21 mouse cellular contexts compared by ENCODE assay signal in genomic region chr3:142852911-142853310, GRCm38 (mm10).
"Had no signal": no experiment of that assay in that cellular context is flagged by ENCODE, and none has a peak within 500 bp of the region (broad histone marks: within the 10 kb centered on the region; RNA-seq: fewer than 3 reads in every experiment).

No protein-coding gene starts in this region.

- H3K36me3 ChIP-seq: midbrain, embryonic 13.5 days; neural tube, embryonic 15.5 days had no signal

- H3K4me2 ChIP-seq: lung, embryonic 15.5 days; midbrain, embryonic 11.5 days; midbrain, embryonic 13.5 days; neural tube, embryonic 13.5 days; neural tube, embryonic 15.5 days had no signal

- DNase-seq: liver, postnatal 0 days; lung, adult 2 months; lung, postnatal 10 days; lung, postnatal 36 days; retina, postnatal 1 day; right cerebral cortex, adult 18-20 months; right cerebral cortex, postnatal 25 days; right cerebral cortex, postnatal 4 days; spleen, adult 18-20 months; thymus, adult 18-20 months; thymus, postnatal 14 days; thymus, postnatal 36 days had no signal

- H3K27me3 ChIP-seq: lung, embryonic 15.5 days; megakaryocyte, embryonic 14.5 days; midbrain, embryonic 13.5 days; neural tube, embryonic 13.5 days; neural tube, embryonic 15.5 days had no signal

- H3K4me3 ChIP-seq: lung, embryonic 15.5 days; megakaryocyte, embryonic 14.5 days; midbrain, embryonic 13.5 days; myocyte; neural tube, embryonic 13.5 days; neural tube, embryonic 15.5 days had no signal

- ATAC-seq: liver, postnatal 0 days; midbrain, embryonic 13.5 days; midbrain, embryonic 16.5 days had no signal

- H3K9me3 ChIP-seq: lung, embryonic 15.5 days; megakaryocyte, embryonic 14.5 days; midbrain, embryonic 13.5 days; neural tube, embryonic 13.5 days; neural tube, embryonic 15.5 days had no signal

- H3K27ac ChIP-seq: lung, embryonic 15.5 days; macrophage; midbrain, embryonic 13.5 days; neural tube, embryonic 13.5 days; neural tube, embryonic 15.5 days had no signal

- H3K9ac ChIP-seq: liver, postnatal 0 days; lung, embryonic 15.5 days; midbrain, embryonic 13.5 days; neural tube, embryonic 13.5 days; neural tube, embryonic 15.5 days had no signal

- H3K4me1 ChIP-seq: lung, embryonic 15.5 days; midbrain, embryonic 13.5 days; neural tube, embryonic 15.5 days had no signal
